Mouse (Mus musculus) layer of hippocampus, adult 18-20 months (tissue): Measurements from ENCODE around the gene Camk2g. TPM values are rescaled to one million over a fixed set of nuclear protein-coding genes. Genes with fewer than 3 reads are reported as not detected.
A peak's percentile ranks its signal among the peaks of the same experiment; 100 is the strongest.

Source experiments
- DNase-seq, 2 experiments: peaks; one replicate each; pipeline ENCODE4 v3.0.0; 2022; ENCODE audit warnings: low spot score in 2 of 2
- total RNA-seq, 2 experiments: library from RNA; stranded (reverse); gene quantifications; 2 replicates each; pipeline ENCODE4 v1.2.3; 2021

The Camk2g gene
- total RNA-seq, 2 experiments from 2014 or later, result 225 to 233 TPM

DNA sequence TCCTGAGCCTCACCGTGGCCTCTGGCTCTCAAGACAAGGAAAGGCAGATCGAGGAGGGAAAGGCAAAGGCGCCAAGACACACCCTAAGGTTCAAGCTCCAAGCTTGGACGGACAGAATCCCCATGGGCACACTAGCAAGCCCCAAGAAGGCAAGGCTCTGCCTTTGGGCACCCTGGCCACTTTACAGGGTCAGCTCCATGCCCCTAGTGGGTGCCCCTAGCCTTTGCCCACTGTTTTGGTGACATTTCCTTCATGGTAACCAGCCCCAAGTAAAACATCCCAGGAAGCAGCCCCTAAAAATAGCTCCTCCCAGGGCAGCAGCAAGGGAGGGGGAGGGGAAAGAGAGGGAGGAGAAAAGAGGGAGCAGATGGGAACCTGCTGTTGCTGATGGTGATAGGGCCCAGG is 7.3 kb downstream of the Camk2g start:
- DNase-seq, result peak in 1 of 2 experiments; percentile 66

- DNase-seq, result no peak
Observed at GRCm38 (mm10) chr14:20786020-20786419, 7.9 kb downstream of the Camk2g start.

GRCm38 (mm10) chr14:20785231-20785630 is 8.7 kb downstream of the Camk2g start:
- DNase-seq, result no peak

GRCm38 (mm10) chr14:20784708-20785107 is 9.2 kb downstream of the Camk2g start:
- no peak for DNase-seq

DNA sequence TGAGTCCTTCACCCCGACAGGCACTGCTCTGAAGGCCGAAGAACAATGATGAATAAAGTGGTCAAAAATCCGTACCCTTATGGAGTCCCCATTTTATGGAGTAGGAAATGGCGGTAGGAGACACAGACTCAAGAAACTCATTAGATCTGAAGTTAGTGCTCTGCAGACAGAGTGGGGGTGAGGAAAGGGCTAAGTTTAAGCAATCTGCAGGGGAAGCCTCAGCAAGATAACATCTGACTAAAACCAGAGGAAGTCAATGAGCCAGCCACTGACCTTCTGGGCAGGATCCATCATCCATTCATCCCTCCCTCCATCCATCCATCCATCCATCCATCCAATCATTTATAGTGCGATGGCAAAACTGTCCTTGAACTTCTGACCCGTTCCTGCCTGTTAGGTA is 10.4 kb downstream of the Camk2g start:
- no peak for DNase-seq

GRCm38 (mm10) chr14:20782860-20783259 is 11.0 kb downstream of the Camk2g start:
- no peak for DNase-seq

DNA sequence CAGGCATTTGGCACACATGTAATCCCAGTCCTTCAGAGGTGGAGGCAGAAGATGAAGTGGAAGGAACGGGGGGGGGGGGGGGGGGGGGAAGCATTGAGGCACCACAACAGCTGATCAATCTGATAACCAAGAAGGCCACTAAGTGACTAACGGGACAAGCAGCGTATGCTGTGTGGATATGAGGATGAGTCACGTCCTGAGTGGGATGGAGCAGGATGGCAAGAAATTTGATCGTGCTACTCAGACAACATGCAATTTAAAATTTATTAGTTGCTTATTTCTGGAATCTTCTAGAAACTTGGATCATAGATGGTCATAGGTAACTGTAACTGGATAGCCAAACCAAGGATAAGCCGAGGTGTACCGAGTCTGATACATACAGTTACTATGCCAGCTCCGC is 13.7 kb downstream of the Camk2g start:
- peak in 1 of 2 experiments; percentile 55 for DNase-seq

- DNase-seq, result peak in 1 of 2 experiments; percentile 39
Observed at GRCm38 (mm10) chr14:20778496-20778895, 15.4 kb downstream of the Camk2g start.

GRCm38 (mm10) chr14:20775661-20776060 is 18.2 kb downstream of the Camk2g start:
- no peak for DNase-seq

DNA sequence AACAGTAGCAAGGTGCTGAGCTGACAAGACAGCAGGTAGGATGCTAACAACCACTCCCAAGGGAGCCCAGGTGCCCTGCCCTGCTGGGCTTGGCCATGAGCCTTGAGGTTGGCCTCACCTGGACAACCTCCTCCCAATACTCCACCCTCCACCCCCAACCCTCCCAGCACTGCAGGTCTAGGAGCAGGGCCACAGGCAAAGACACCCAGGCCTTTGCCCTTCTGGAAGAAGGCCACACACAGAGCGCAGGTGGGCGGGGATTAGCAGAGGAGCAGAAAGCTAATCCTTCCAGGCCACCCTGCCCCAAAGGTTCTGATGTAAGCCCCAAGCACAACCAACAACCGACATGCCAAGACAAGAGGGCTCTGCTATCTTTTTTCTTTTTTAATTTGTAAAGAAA is 20.5 kb downstream of the Camk2g start:
- DNase-seq, result no peak

GRCm38 (mm10) chr14:20772808-20773207 is 21.1 kb downstream of the Camk2g start:
- DNase-seq, result no peak

- DNase-seq, result no peak
Observed at GRCm38 (mm10) chr14:20771941-20772340, 21.9 kb downstream of the Camk2g start.

GRCm38 (mm10) chr14:20768581-20768980 is 25.3 kb downstream of the Camk2g start:
- DNase-seq, result peak; percentile 47 to 64

GRCm38 (mm10) chr14:20767936-20768335 is 26.0 kb downstream of the Camk2g start:
- no peak for DNase-seq

GRCm38 (mm10) chr14:20765642-20766258 is 28.1 kb downstream of the Camk2g start:
- DNase-seq, result peak; percentile 73 to 94

DNA sequence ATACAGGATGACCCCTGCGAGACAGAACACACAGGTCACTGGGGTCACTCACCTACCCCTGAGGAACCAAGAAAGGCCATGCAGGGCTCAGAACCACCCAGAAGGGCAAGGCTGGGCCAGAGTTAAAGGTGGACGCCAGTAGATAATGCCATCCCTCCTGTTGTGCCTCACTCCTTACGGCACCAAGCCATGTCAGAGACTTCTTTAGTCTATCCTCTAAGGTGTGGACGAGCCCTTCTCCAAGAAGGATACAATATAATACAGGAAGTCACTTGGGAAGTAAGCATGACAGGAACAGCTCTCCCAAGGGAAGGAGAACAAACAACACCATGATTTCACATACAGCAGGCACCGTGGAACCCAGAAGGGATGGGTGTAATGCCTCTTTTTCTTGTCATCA is 28.9 kb downstream of the Camk2g start:
- no peak for DNase-seq

- no peak for DNase-seq
Observed at GRCm38 (mm10) chr14:20758768-20759435, 35.0 kb downstream of the Camk2g start.

DNA sequence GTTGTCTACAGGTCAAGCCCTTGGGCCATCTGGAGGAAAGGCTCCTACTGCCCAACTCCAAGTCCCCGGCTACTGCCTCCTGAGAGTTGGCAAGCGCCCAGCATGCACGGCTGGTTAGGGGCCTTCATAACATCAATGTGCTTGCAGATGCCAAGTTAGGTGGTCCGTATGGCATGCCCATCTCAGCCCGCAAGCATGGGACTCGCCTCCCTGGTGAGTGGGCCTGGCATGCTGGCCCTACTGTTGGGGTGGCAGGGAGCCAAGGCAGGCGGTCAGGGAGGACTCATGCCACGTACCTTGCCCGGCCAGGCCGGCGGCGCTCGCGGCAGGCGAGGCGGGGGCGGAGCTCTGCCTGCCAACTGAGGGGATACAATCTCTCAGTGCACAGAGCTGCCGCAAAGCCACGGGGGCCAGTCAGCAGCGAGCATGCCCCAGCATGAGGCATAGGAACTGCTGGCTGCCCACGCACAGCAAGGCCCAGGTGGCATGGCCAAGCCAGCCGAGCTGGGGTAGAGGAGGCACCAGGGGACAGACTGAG is 36.4 kb downstream of the Camk2g start:
- DNase-seq, result no peak

DNA sequence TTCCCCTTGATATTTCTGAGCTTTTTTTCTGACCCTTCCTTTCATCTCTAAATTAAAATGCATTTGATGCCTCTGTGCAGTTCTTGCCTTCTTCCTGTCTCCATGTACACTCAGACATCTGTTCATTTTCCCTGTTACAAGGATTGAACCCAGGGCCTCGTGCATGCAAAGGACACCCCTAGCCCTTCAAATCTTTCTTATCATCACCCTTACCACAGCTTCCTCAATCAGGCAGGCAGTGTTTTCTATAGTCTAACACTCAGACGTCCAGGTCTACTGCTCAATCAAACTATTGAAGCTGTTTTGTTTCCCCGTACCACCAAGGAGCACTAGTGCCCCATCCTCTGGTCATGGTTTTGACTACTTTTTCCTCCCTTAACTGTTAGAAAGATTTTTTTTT is 40.1 kb downstream of the Camk2g start:
- DNase-seq, result no peak

- no peak for DNase-seq
Observed at GRCm38 (mm10) chr14:20750503-20750902, 43.4 kb downstream of the Camk2g start.

GRCm38 (mm10) chr14:20749494-20750051 is 44.3 kb downstream of the Camk2g start:
- DNase-seq, result no peak

DNA sequence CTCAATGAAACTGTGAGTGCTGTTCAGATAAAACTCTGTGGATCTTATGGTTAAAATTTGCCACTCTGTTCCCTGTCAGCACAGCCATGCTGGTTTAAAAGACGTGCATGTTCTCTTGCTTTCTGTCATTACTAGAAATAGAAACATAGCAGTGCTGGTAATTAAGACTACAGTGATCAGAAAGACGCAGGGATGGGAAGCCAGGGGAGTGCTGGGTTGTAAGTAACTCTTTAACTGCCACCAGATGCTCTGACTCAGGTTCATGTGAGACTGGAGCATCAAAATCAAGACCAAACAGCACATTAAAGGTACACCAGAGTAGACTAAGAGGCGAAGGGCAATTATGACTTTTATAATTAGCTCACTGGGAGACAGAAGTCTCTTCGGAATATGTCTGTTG is 45.5 kb downstream of the Camk2g start:
- DNase-seq, result no peak
